Mouse (Mus musculus) gastrocnemius, adult 2 months (tissue): ENCODE data around the gene Kdm4b. TPM values are rescaled to one million over a fixed set of nuclear protein-coding genes. Genes with fewer than 3 reads are reported as not detected.

Experiments
- DNase-seq: peaks from one replicate; pipeline ENCODE4 v3.0.0; 2022
- H3K27ac ChIP-seq: fragments of 200-600 bp; 2 replicates; pipeline ENCODE4 v1.8.1; 2022; ENCODE audit warnings: mild to moderate bottlenecking
- H3K4me3 ChIP-seq: fragments of 200-600 bp; 2 replicates; pipeline ENCODE4 v1.8.1; 2022; ENCODE audit warnings: mild to moderate bottlenecking, moderate library complexity
- CTCF ChIP-seq: fragments of 200-600 bp; IDR thresholded peaks from 2 replicates; pipeline ENCODE4 v1.8.1; 2022; ENCODE audit warnings: antibody characterized with exemption, mild to moderate bottlenecking, moderate library complexity
- intact Hi-C: fragments of 180-260 bp; cut with DNase I; formaldehyde crosslinking; loops from one replicate; pipeline ENCODE4 v1.15.1; 2025
- total RNA-seq, 2 experiments: library from RNA; stranded (reverse); gene quantifications; 2 replicates each; pipeline ENCODE4 v1.2.3; 2021

Gene Kdm4b
- total RNA-seq, 2 experiments from 2014 or later = 25.6 to 27.3 TPM

DNA sequence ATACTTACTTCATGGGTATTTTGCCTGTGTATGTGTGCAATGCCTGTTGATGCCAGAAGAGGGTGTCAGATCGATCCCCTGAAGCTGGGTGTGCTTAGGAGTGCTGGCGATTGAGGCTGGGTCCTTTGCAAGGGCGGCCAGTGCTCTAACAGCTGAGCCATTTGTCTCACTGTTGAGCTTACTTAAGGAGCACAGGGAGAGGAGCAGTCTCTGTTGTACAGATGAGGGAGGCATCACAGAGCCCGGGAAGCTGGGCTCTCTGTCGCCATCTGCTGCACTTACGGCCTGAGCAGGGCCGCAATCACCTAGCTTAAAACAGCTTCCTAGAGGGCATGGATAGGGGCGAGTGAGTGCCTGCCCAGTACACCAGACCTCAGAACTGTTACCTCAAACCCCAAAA, 7.1 kb downstream of the Kdm4b start:
- H3K4me3 ChIP-seq = no peak overlapping the region
- intact Hi-C loops = loop anchor here (10.0 kb wide), 1 partner anchor 198 kb away; no protein-coding TSS in a partner anchor
- TF ChIP-seq CTCF = peak; percentile 43
- no peak overlapping the region for H3K27ac ChIP-seq
- DNase-seq = no peak

DNA sequence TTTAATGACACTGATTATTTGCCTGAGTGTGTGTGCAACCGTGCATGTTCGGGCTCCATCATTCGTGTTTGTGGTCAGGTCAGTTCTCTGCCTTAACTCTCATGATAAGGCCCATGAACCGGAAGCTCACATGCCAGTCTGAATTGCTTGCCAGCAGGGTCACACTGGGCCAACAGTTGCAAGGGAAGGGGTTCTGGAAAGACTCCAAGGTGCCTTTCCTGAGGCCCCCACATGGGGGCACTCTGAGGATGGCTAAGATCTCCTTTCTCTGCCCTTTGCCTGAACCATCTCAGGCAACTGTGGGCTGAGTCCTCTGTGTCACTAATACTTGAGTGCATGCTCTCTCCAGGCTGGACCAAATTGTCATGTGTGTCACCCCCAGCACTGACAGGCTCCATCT, 11.3 kb downstream of the Kdm4b start:
- Histone ChIP-seq H3K27ac (peak overlapping the region; percentile 35; the same call in 1 of the 2 replicates), H3K4me3 (no peak overlapping the region)
- DNase-seq = peak; percentile 67
- intact Hi-C loops = loop anchor here (10.0 kb wide), 1 partner anchor 202 kb away; no protein-coding TSS in a partner anchor
- peak; percentile 79 for TF ChIP-seq CTCF

DNA sequence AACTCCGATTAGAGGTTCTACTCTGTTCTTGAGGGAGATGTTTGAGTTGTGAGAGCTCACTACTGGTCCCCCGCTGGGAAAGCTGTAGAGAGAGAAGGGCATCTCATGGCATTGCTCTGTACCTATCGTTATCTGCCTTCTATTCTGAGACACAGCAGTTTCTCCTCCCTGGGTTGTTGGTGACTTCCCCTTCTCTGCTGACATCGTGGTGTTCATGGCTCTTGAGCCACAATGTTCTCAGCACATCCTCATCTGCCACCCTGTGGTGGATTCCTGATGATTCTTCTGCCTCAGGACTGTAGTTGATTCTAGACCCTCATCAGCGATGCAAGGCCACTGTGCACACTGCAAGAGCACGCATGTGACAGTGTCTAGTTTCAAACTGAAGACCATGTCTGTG, 11.9 kb downstream of the Kdm4b start:
- DNase-seq = no peak
- Histone ChIP-seq H3K4me3 (no peak overlapping the region), H3K27ac (peak overlapping the region; percentile 35; the same call in 1 of the 2 replicates)
- TF ChIP-seq CTCF = no peak
- intact Hi-C loops = loop anchor here (10.0 kb wide), 1 partner anchor 203 kb away; no protein-coding TSS in a partner anchor

DNA sequence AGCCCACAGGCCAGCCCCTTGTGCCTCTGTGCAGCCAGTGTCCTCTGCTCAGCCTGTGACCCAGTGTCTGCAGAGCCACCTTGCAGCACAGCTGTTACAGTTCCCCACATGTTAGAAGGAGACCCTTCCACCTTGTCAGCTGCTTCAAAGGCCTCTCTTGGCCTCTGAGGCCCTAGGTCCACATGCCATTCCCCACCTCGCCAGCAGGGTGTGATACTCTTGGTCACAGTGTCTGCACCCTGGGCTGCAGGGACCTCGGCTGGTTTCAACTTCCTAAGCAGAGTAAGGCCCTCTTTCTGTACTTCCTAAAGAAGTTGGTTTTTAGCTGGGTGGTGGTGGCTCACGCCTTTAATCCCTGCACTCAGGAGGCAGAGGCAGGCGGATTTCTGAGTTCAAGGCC, 13.0 kb downstream of the Kdm4b start:
- no peak overlapping the region for H3K4me3 ChIP-seq
- TF ChIP-seq CTCF = peak; percentile 59
- intact Hi-C loops = loop anchor here (10.0 kb wide), 1 partner anchor 204 kb away; no protein-coding TSS in a partner anchor
- no peak overlapping the region for H3K27ac ChIP-seq
- DNase-seq = peak; percentile 51

DNA sequence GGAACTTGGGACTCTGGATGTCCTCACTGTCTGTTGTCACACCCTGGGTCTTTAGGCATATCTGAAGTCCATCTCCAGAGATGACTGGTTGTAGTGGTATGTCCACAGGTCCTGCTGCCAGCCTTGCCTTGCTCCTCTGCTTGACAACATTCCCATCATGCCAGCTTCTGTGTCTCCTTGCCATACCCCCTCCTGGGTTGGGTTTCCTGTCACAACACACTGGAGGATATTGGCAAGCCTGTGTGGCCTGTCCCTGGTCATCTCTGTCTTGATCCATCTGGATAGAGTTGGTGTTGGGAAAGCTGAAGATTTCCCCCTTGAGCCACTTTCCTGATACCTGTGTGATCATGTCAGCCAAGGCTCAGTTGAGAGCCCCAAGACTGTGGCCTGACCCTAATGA, 14.9 kb downstream of the Kdm4b start:
- no peak for DNase-seq
- Histone ChIP-seq H3K4me3 (no peak overlapping the region), H3K27ac (peak overlapping the region; percentile 59)
- intact Hi-C loops = no loop called here
- no peak for TF ChIP-seq CTCF

DNA sequence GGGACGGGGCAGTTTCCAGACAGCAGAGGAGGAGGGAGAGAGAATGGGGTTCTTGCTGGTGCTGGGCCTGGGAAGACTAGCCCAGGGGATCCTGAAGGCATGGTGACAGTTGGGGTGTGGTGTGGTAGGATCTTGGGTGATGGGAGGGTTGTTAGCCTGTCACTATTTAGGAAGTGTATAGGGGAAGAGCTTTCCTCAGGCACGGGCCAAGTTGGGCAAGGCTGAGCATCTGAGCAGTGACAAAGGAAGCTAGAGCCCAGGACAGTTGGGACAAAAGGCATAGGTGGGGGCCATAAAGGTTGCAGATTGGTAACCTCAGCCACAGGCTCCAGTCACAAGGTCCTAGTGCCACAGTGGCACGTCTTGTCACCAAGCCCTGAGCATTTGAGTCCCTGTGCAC, 17.6 kb downstream of the Kdm4b start:
- no peak overlapping the region for H3K4me3 ChIP-seq
- intact Hi-C loops = no loop called here

DNA sequence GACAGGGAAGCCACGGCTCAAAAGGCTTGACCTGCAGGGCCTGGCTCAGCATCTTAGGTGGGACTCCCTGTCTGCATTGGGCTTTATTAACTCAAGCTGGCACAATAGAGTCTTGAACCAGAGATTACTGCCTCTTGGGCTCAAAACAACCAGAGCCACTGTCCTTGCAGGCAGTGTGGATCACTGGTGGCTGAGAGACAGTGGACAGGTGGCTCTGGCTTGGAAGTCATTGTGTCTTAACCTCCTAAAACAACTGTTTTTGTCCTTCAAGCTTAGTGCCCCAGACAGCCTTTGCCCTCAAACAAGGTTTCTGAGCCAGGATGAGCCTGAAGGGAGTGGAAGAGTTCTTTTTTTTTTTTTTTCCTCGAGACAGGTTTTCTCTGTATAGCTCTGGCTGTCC, 19.5 kb downstream of the Kdm4b start:
- intact Hi-C loops = no loop called here

More for the DNA sequence above, 17.6 kb downstream of the Kdm4b start:
- no peak for DNase-seq
- TF ChIP-seq CTCF = no peak
- H3K27ac ChIP-seq = no peak overlapping the region

DNA sequence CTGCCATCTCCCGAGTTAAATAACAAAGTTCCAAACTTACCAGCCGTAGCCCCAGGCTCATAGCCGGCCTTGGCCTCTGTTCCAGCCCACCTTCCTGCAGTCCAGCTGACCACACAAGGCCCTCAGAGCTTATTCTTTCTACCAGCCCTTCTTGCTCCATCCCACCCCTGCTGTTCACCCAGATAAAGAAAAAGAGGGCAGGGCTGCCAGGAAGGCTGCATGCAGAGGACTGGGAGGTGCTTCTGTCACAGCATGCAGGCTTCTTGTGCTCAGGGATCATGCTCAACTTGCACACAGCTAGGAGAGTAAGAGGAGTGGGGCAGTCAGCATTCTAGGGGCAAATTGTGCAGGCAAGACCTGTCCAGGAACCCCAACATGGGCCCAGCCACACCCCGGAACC, 22.3 kb downstream of the Kdm4b start:
- intact Hi-C loops = no loop called here
- no peak for TF ChIP-seq CTCF
- Histone ChIP-seq H3K27ac (no peak overlapping the region), H3K4me3 (no peak overlapping the region)
- no peak for DNase-seq

More for the DNA sequence above, 19.5 kb downstream of the Kdm4b start:
- Histone ChIP-seq H3K27ac (no peak overlapping the region), H3K4me3 (no peak overlapping the region)
- DNase-seq = no peak
- no peak for TF ChIP-seq CTCF

DNA sequence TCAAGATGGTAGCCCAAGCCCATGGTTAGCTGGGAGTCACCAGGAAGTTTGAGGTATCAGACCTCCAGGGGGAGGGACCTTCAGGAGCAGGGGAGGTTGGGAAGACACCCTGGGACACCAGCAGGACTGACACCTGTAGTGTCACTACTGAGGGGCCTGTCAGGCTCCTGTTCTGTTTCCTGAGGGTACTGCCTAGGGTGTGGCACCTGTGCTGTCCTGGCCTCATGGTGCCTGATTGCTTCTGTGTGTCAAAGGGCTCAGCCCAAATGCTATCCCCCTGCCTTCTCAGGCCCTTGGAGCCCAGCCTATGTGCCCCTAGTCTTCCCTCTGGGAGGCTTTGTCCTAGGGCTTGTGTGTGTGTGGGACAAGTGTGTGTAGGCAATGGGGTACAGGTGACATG, 22.7 kb downstream of the Kdm4b start:
- no peak for TF ChIP-seq CTCF
- Histone ChIP-seq H3K4me3 (no peak overlapping the region), H3K27ac (no peak overlapping the region)
- intact Hi-C loops = no loop called here
- DNase-seq = no peak

DNA sequence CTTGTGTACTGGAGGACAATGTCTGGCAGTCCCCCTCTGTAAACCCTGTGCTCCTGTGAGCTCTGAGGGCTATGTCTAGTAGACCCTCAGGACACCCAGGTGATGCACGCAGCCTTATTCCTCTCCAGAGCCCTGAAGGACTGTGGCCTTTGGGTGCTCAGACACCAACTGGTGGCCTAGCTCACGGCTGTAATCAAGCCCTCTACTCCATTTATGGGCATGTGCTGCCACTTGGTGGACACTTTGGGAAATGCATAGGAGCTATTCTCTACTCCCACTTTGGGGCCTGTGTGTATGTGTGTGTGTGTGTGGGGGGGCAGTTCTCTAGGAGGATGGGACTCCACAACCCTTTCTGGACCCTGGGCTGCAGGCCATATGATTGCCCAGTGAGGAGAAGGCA, 24.8 kb downstream of the Kdm4b start:
- H3K27ac ChIP-seq = 0 out of 2 replicates have a peak overlapping the region, but pooled peaks have one; percentile 20
- intact Hi-C loops = loop anchor here (2.0 kb wide), 1 partner anchor 60 kb away; no protein-coding TSS in a partner anchor
- TF ChIP-seq CTCF = peak; percentile 86
- peak; percentile 82 for DNase-seq
- no peak overlapping the region for H3K4me3 ChIP-seq

DNA sequence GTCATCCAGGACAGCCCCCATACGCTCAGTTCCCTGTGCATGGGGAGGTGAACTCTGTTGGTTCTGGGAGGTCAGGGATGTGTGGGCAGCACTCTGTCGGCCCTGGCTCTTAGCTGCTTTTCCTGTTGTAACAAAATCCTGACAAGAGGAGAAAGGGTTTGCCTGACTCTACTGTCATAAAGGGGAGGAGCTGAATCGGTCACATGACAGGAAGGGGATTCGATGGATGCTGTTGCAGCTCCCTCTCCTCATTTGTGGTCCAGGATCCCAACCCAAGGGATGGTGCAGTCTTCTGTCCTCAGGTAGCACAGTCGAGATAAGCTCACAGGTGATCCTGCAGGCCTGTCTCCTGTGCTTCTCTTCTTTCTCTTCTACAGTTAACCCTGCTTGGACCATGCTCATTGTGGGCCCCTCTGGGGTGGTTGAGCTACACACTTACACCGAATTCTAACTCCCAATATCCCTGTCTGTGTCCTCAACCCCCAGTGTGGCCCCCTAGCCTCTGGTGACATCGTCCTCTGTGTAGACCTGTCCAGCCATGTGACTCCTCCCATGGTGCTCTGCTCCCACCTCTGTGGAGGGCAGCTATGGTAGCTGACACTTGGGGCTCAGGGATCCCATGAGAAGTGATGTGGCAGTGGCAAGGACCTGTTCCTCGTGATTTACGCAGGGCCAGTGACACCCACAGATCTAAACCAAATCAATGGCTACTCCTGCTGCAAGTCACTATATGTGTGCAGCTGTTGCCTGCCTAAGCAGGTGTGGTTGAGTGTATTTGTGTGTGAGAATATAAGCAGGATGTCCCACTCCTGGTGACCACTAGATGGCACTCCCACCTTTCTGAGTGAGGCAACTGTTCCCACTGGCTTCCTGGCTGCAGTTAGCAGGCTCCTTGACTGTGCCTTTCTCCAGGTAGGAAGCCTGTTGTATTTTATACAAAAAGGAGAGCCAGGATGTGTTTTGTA, 31.3 kb downstream of the Kdm4b start:
- TF ChIP-seq CTCF = peak; percentile 96
- intact Hi-C loops = loop anchor here (1.0 to 5.0 kb wide), 4 partner anchors 44 to 310 kb away; no protein-coding TSS in a partner anchor
- Histone ChIP-seq H3K27ac (no peak overlapping the region), H3K4me3 (no peak overlapping the region)
- DNase-seq = peak; percentile 74

DNA sequence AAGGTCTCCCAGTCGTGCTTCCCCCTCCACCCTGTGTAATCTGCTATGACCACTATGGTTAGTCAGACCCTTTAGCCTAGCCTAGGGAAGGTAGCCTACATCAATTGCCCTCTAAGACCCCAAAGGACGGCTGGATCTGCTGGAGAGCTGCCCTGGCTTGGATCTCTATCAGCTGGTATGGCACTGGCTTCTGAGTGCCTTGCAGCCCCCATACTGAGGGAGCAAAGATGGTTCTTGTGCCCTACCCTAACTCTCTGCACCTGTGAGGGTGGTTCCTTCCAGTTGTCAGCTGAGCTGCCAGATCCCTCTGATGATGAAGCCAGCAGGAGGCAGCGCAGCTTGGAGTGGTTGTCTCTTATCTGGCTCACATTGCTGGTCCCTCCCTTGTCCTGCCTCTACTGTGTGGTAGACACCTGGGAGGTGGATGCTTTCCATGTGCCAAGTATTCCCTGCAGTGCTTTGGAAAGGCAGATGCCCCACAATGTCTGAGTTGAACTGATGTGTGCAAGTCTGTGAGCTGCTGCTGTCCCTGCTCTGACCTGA, 33.4 kb downstream of the Kdm4b start:
- intact Hi-C loops = loop anchor here (5.0 kb wide), 1 partner anchor 308 kb away; no protein-coding TSS in a partner anchor
- Histone ChIP-seq H3K27ac (no peak overlapping the region), H3K4me3 (no peak overlapping the region)
- TF ChIP-seq CTCF = no peak
- no peak for DNase-seq

DNA sequence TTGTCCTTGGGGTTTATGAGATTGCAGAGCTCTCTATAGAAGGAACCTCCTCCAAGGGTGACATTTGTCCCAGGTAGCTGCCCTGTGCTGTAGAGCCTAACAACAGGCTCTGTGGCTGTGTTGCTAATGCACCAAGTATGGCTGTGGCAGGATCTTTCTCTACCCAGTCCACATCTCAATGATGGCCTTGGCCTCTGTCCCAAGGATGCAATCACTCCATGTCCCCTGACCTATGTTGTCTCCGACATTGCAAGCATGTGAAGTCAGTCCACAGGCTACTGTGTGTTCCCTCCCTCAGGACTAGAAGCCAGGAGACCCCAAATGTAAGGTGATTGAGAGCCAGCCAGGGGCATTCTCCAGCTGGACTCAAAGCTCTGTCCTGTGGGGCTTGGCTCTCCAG, 34.0 kb downstream of the Kdm4b start:
- Histone ChIP-seq H3K4me3 (no peak overlapping the region), H3K27ac (no peak overlapping the region)
- intact Hi-C loops = loop anchor here (5.0 kb wide), 1 partner anchor 307 kb away; no protein-coding TSS in a partner anchor
- TF ChIP-seq CTCF = no peak
- DNase-seq = no peak
